Mouse (Mus musculus): ENCODE results near the gene Gm49384.
A peak's percentile ranks its signal among the peaks of the same experiment; 100 is the strongest.
"Not testable (repeated sequence)": the region's sequence is repeated elsewhere in the genome, so short reads cannot be mapped to it uniquely, and the experiment has no call there.

Gm49384 gene

DNA sequence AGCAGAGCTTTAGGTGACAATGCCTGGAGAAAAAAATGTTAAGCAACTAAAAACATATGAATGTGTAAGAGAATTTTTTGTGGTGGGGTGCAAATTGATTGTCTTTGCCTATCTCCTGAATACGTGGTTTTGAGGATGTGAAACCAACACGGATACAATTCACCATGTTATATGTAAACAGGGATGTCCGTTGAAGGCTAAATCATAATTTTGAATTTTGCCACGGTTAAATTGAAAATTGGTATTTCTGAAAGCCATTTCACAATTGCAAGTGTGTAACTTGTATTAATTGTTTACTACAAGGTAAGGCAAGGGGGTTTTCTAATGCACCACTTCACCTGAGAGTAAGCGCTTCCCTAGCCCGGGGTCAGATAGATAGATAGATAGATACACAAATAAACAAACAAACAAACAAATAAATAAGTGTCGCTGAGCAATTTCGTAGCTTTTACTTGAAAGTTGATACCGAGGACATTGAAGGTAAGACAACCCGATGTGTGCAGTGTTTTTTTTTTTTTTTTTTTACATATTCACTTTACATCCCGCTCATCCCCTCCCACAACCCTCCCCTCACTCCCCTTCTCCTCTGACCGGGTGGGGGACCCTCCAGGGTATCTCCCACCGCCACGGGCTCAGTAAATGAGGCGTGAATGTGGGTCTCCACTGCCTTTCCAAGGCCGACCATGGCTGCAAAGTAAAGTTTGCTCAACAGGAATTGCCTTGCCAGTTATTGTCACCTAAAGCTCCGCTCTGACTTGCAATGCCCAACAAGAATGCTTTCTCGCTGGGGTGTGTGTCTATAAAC is 36.2 kb downstream of the Gm49384 start:
- no peak for DNase-seq (ENCODE audit: low spot score)

DNA sequence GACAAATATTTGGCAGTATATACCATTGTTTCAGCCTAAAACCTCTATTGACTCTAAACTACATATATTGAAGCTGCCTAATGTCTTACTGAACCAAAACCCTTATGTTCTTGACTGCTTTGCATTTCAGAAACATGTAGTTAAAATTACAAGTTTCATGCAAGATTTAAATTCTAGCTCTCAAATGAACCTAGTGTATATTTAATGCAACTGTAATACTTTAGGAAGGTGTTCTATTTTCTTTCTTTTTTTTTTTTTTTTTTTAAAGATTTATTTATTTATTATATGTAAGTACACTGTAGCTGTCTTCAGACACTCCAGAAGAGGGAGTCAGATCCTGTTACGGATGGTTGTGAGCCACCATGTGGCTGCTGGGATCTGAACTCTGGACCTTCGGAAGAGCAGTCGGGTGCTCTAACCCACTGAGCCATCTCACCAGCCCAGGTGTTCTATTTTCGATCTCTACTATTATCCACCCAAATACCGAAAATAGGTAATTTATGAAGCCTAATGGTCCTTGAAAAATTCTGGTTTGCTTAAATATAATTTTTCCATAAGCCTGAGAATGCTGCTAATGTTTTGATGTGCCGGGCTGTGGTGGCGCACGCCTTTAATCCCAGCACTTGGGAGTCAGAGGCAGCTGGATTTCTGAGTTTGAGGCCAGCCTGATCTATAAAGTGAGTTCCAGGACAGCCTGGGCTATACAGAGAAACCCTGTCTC is 37.0 kb downstream of the Gm49384 start:
- not testable (repeated sequence) for DNase-seq (ENCODE audit: low spot score)

DNA sequence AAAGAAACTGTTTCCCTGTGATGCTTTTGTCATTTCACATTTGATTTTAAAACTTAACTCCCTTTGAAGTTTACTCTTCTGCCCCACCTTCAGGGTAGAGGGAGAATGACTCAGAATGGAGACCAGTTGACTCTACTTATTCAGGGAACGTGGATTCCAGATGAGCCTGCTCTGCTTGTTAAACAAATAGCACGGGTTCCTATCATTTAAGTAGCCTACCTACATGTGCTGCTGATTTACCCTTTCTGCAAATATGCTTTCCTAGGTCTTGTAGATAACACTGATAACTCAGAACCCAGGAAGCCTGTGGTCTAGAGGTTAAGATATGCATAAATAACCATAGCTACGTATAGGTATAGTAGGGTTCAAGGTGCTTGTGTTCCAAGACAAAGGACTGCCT is 39.2 kb downstream of the Gm49384 start:
- DNase-seq (ENCODE audit: low spot score): peak; percentile 29

DNA sequence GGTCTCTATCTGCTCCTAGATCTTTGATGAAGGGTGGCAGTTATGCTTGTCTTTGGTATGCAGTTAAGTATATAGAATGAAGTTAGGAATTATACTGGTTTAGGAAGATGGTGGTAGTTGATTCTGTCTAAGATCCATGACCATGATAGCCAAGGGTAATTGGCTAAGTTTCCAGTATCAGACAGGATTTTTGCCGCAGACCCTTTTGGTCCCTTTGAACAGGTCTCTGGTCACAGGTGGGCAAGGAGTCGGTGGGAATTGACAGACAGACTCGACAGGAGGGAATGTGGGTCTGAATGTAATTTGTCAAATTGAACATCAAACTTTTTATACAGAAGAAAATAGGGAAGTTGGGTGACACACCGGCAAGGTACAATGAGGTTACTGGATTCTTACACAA is 40.5 kb downstream of the Gm49384 start:
- DNase-seq (ENCODE audit: low spot score): not testable (repeated sequence)

DNA sequence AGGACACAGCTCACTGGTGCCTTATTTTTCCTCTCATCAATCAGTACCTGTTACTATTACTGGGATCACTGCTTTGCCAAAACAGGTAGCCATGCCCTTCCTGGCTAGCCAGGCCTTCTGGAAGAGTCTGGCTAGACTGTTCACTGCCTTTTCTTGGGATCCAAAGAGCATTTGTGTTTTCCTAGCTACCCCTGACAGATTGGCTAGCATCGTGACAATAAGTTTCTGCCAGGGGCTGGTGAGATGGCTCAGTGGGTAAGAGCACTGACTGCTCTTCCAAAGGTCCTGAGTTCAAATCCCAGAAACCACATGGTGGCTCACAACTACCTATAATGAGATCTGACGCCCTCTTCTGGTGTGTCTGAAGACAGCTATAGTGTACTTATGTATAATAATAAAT is 43.4 kb downstream of the Gm49384 start:
- not testable (repeated sequence) for DNase-seq (ENCODE audit: low spot score)

- peak; percentile 88 for DNase-seq (ENCODE audit: low spot score)
Observed at GRCm38 (mm10) chr12:69159578-69159940, 44.5 kb downstream of the Gm49384 start.

DNA sequence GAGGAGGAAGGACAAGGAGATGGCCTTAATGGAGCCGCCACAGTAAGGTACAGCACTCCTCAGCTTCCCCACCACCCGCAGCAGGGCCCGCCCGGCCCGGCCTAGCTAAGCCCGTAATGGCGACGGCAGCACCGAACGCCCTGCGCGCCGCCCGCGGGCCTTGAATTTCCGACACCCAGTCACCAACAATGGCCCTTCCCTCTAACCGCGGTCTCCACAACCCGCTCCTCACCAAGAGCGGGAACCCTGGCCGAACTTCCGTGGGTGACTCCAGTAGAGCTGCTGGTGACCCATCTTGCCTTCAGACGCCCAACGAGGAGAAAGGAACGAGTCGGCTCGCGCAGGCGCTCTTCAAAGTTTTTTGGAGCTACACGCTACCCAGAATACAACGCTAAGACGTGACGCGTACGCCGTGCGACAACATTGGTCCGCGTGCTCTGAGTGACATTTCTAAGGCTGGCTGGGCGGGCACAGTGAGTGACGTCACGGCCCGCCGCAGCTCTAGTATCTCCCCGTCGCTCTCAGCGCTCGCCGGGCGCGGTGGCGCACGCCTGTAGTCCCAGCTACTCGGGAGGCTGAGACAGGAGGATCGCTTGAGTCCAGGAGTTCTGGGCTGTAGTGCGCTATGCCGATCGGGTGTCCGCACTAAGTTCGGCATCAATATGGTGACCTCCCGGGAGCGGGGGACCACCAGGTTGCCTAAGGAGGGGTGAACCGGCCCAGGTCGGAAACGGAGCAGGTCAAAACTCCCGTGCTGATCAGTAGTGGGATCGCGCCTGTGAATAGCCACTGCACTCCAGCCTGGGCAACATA is 45.1 kb downstream of the Gm49384 start, which contains the start of gene Rps29:
TSS of gene Rps29 (minus strand) at position 422 of the 813 bp plus-strand sequence.
- peak; percentile 99 for DNase-seq (ENCODE audit: low spot score)

- peak; percentile 43 for DNase-seq (ENCODE audit: low spot score)
Observed at GRCm38 (mm10) chr12:69158366-69158764, 45.7 kb downstream of the Gm49384 start.

DNA sequence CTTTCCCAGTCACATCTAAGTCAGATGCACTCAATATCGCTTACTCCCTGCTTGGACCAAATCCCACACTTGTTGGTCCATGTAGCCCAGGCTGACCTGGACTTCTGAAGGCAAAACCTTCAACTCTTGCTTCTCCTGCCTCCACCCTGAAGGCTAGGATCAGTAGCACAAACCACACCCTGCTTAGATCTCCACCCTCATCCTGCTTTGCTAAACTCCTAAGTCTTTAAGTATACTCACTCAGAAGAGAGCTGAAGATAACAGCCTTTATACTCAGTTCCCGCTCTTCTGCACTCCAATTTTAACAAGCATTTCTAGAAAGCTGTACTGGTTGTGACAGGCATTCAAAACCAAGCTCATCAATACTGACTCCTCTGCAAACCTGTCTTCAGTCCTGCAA is 47.0 kb downstream of the Gm49384 start:
- DNase-seq (ENCODE audit: low spot score): peak; percentile 57

- no peak for DNase-seq (ENCODE audit: low spot score)
Observed at GRCm38 (mm10) chr12:69156436-69156835, 47.6 kb downstream of the Gm49384 start.

- no peak for DNase-seq (ENCODE audit: low spot score)
Observed at GRCm38 (mm10) chr12:69155923-69156322, 48.1 kb downstream of the Gm49384 start.

DNA sequence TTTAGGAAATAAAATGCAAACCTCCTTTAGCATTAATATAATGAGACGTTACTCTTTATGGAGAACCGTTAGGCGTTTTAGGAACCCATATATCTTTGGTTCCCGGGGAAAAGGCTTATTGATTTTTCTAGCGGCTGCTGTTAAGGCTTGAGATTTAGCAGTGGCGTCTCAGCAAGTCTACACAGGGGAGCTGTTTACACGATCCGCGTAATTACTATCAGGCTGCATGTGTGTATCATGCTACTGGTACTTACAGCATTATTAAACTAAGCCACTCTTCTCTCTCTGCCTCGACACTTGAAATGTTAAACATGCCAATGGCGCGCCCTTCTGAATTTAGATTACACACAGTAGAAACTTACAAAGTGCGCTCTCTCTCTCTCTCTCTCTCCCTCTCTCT is 54.0 kb downstream of the Gm49384 start:
- DNase-seq (ENCODE audit: low spot score): no peak

- DNase-seq (ENCODE audit: low spot score): no peak
Observed at GRCm38 (mm10) chr12:69147166-69147735, 56.8 kb downstream of the Gm49384 start.

DNA sequence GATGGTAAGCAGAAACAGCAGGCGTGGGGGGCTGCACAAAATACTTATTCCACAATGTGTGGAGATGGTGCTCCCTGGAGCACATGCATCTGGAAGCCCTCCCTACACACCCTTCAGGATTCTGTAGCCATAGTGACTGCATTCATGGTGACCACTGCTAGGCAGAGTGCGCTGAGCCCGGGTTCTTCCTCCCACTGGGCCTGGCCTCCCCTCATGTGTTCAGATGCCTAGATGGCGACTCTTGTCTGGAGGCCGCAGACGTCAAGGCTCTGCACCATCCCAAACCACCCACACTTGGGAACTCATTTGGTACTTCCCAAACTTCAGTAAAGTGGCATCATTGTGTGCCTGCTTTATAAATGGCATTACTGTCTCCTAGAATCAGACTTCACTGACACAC is 60.6 kb downstream of the Gm49384 start:
- no peak for DNase-seq (ENCODE audit: low spot score)

- no peak for DNase-seq (ENCODE audit: low spot score)
Observed at GRCm38 (mm10) chr12:69139841-69140240, 64.2 kb downstream of the Gm49384 start.

Data from c-Kit-positive CD71-positive TER-119-positive erythroid progenitor cells, embryonic 14.5 days (primary cell).